Mouse (Mus musculus) common myeloid progenitor, adult 5-6 weeks (primary cell): ENCODE measurements around the gene Mdh1. TPM values are rescaled to one million over a fixed set of nuclear protein-coding genes. Genes with fewer than 3 reads are reported as not detected.

Source experiments
- ATAC-seq: replicated peaks from 2 replicates; pipeline ENCODE4 v1.8.0; 2016; ENCODE audit warnings: low read depth, mild to moderate bottlenecking, moderate TSS enrichment, inconsistent platforms; ENCODE audit not compliant: poor library complexity, severe bottlenecking
- total RNA-seq: library from RNA; stranded (forward); fragments of 200-1000, 187-1606 nt; gene quantifications from 2 replicates; pipeline ENCODE4 v1.2.3, GENCODE M21; 2017

The Mdh1 gene
- 114 and 131 TPM in 2 replicates for total RNA-seq

DNA sequence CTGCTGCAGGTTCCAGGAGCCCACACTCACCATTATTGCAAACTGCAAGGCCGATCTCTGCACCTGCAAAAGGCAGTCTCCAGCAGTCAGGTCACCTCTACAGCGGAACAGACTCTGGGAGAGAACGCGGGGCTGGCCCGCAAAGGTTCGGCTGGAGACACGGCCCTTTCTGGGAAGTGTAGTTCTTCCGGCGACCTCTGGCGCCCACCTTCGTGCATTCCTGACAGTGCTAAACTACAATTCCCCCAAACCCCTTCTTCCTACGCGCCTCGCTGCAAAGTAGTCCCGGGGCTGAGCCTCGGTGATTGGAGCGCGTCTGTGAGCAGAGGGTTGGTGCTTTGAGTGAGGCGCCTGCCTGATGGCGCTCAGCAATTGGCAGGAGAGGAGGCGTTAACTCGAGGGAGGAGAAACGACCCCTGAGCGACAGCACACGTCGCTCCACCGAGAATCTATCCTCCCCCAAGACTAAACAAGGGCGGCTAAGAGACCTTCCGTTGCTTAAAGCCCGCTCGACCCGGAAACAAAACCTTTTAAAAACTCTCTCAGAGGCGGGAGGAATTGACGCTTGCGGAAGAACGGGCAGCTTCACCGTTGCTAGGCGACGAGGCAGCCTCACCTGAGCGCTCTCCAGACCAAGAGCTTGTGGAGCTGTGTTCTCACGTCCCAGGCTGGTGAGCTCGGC is at the start of gene Mdh1, which contains the start of gene Wdpcp:
TSS of gene Mdh1 (minus strand) at position 668 of the 682 bp plus-strand sequence.
TSS of gene Wdpcp (plus strand) at position 536 of the 682 bp plus-strand sequence.
- ATAC-seq, result peak; percentile 91

- ATAC-seq, result no peak
These were observed 43.7 kb upstream of the Mdh1 start for GRCm38 (mm10) chr11:21615915-21616314.

- no peak for ATAC-seq
These were observed 30.3 kb upstream of the Mdh1 start for GRCm38 (mm10) chr11:21602497-21602896.

GRCm38 (mm10) chr11:21583286-21583685 is 11.1 kb upstream of the Mdh1 start:
- ATAC-seq, result no peak

DNA sequence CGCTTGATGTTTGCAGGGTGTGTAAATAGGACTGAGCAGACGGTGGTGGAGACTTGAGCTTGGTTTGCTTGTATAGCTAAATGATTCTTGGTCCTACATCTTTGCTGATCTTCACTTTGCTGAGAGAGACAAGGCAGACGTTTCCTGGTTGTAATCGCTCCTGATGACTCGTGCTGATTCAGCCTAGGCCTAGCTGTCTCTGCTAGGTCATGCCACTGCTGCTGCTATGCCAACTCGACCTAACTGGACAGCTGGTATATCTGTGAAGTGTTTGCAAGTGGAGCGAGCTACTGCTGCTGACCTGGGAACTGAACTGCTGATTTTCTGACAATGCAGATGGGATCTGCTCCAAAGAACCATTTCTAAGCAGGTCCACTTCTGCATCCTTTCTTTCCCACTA is 9.3 kb upstream of the Mdh1 start:
- no peak for ATAC-seq

DNA sequence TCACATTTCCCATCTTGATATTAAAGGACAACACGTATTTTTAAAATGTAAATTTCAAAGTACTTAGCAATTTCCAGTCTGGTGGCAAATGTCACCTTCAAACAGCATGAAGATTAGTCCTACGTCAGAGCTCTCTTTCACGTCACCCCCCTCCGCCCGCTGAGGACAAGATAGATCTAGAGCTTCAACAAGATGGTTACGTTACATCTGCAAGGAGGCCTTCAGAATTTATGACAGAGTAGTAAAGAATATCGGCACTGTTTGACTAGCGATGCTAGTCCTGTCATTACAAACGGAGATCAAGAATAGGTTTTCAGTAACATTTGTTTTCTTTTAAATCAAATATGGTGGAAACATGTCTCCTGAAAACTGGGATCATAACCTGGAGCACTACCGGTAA is 1.2 kb downstream of the Mdh1 start:
- ATAC-seq, result no peak

DNA sequence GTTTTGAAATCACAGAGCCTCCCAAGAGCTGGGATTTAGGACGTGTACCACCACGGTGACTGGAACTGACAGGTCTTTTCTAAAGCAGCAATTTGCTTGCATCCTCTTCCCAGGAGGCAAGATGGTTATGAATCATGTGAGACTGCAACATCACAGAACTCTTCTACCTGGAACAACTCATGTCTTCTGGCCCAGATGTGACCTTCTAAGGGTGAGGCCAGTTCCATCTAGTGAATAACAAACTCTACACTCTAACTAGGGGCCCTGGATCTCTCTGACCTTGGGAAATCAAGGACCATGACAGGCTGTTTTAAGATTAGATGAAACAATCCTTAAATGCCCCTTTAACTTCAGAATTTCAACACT is 2.1 kb downstream of the Mdh1 start:
- no peak for ATAC-seq

GRCm38 (mm10) chr11:21569456-21570108 is 2.6 kb downstream of the Mdh1 start:
- peak; percentile 30 for ATAC-seq

DNA sequence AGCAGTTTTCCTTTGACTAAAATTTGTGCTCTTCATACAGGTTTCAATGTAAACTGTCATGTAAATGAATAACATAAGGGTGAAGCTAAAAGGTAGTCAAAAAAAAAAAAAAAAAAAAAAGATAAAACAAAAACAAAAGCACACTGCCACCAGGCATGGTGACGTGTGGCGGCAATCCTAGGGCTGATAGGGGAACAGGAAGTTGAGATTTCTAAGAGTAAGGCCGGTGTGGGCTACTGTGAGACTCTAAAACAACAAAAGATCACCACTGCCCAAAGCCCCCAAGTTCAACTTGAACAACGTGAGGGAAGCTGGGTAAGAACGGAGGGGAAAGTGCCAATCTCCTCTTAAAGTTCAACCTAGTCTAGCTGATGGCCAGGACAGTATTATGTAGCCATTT is 3.2 kb downstream of the Mdh1 start:
- peak; percentile 23; the same call in 1 of the 2 replicates for ATAC-seq

- ATAC-seq, result no peak
These were observed 4.4 kb downstream of the Mdh1 start for GRCm38 (mm10) chr11:21567733-21568132.

DNA sequence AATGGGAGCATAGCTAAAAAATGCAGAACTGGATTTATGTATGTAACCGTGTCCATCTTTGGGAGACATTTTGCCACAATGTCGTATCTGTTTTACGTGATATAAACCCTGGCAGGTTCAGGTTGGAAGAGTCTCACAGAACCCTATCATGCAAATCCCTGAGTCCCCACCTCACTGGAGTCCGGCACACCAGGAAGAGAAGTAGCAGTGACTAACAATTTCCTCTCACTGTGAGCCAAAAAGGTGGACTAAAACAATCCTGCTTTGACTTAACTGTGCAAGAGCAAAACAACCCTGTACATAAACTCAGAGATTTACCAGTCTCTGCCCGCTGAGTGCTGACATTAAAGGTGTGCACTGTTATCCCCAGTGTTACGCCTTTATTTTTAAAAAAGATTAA is 5.2 kb downstream of the Mdh1 start:
- no peak for ATAC-seq

- ATAC-seq, result no peak
These were observed 7.3 kb downstream of the Mdh1 start for GRCm38 (mm10) chr11:21564681-21565405.

GRCm38 (mm10) chr11:21563617-21564325 is 8.4 kb downstream of the Mdh1 start:
- ATAC-seq, result 0 out of 2 replicates have a peak, but pooled peaks have one; percentile 42

GRCm38 (mm10) chr11:21561347-21561746 is 10.8 kb downstream of the Mdh1 start:
- ATAC-seq, result no peak

GRCm38 (mm10) chr11:21559727-21560126 is 12.4 kb downstream of the Mdh1 start:
- ATAC-seq, result no peak

GRCm38 (mm10) chr11:21552049-21552448 is 20.1 kb downstream of the Mdh1 start:
- ATAC-seq, result peak; percentile 81

- ATAC-seq, result peak; percentile 9; the same call in 1 of the 2 replicates
These were observed 21.7 kb downstream of the Mdh1 start for GRCm38 (mm10) chr11:21550222-21551173.

GRCm38 (mm10) chr11:21549754-21550153 is 22.4 kb downstream of the Mdh1 start:
- peak; percentile 64 for ATAC-seq

DNA sequence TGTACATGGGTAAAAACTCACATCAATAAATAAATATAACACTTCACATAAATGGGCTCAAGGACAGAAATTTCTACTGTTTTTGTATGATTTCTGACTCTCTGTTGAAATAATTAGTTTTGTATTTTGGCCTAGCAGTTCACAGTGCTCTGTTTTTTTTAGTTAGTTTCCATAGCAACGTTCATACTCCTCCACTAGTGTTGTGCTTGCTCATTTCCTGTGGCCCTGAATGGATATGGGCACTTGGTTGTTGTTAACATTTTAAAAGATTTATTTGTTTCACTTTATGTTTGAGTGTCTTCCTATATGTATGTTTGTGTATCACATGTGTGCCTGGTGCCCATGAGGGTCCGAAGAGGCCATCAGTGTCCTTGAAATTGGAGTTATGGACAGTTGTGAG is 23.1 kb downstream of the Mdh1 start:
- peak; percentile 34; the same call in 1 of the 2 replicates for ATAC-seq
